Mouse (Mus musculus) brain, embryonic 14.5 days (tissue): ENCODE results near the gene Smap1. TPM values are rescaled to one million over a fixed set of nuclear protein-coding genes. Genes with fewer than 3 reads are reported as not detected.

ENCODE experiments used
- DNase-seq: peaks from one replicate; pipeline ENCODE4 v3.0.0-alpha.2; 2011; ENCODE audit warnings: low read depth
- CTCF ChIP-seq: fragments of 200-500 bp; IDR thresholded peaks from 2 replicates; pipeline ENCODE4 v1.5.1; 2012; ENCODE audit warnings: inconsistent platforms, mild to moderate bottlenecking, moderate library complexity, borderline replicate concordance; ENCODE audit not compliant: insufficient read depth, insufficient read length; ENCODE audit errors: extremely low read depth
- POLR2A ChIP-seq: fragments of 200-500 bp; IDR thresholded peaks from 2 replicates; pipeline ENCODE4 v1.6.1; 2012; ENCODE audit warnings: mild to moderate bottlenecking, inconsistent platforms, borderline replicate concordance; ENCODE audit not compliant: poor library complexity, insufficient read depth, insufficient read length, severe bottlenecking; ENCODE audit errors: extremely low read depth
- polyA plus RNA-seq: library from polyadenylated mRNA; depleted of rRNA; stranded (reverse); fragments of >200 nt; gene quantifications from 2 replicates; pipeline ENCODE4 v1.2.3, GENCODE M21; 2012; rRNA removed

The Smap1 gene
- polyA plus RNA-seq, 1 experiment = 156 TPM

DNA sequence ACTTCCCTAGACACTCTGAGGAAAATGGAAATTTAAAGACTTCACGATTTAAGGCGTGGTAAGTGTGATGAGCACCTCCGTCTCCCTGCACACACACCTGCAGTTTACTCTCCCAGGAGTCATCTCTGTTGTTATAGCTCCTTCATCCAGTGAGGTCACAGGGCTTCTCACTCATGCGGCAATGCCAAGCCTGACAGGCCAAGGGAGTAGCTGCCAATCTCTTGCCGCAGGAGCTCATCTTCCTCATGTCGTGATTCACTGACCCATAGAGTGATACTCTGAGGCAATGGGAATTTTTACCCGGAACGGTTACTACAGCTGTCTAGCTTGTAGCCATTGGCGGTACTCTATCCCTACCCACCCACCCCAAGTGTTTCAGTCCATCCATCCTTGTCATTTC is 123.8 kb downstream of the Smap1 start:
- TF ChIP-seq CTCF = no peak
- TF ChIP-seq POLR2A = no peak
- DNase-seq = no peak

Other genes starting within 250 kb of the Smap1 start
- 20.4 and 24.5 TPM in 2 replicates for gene B3gat2, start 160.6 kb downstream of the Smap1 start, polyA plus RNA-seq
- 48.9 and 56.5 TPM in 2 replicates for gene Sdhaf4, start 83.3 kb upstream of the Smap1 start, polyA plus RNA-seq
- 41.3 and 49.5 TPM in 2 replicates for gene Fam135a, start 178.0 kb upstream of the Smap1 start, polyA plus RNA-seq